Comparison of ENCODE assay signal across 8 mouse cellular contexts in the genomic region with DNA sequence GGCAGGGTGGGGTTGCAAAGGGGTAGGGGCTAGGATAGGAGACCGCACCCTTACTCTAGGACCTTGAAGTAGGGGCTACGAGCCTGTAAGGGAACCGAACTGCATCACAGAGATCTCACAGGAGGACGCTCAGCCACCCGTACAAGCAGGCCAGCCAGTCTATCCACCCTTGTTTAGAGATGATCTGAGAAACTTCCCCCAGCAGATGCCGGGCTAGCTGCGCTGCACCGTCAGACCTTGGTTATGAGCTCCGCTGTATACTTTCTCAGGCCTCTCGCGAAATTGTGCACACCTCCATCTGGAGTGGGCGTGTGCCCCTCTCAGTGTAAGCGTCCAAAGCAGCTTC. TPM values are rescaled to one million over a fixed set of nuclear protein-coding genes. Genes with fewer than 3 reads are reported as not detected.
A peak's percentile ranks its signal among the peaks of the same experiment; 100 is the strongest.
DNase-seq lines count a peak whose midpoint lies in the region; ATAC-seq and TF ChIP-seq lines count a peak whose summit lies in the region.

No protein-coding gene starts in this region.

- H3K9ac ChIP-seq in kidney, embryonic 15.5 days = no peak overlapping the region
- H3K9ac ChIP-seq in hindbrain, embryonic 11.5 days (ENCODE audit: low read depth, low read length) = peak overlapping the region; percentile 80
- peak overlapping the region; percentile 72 for H3K9ac ChIP-seq in midbrain, embryonic 14.5 days (replicated peaks; ENCODE audit: low read length)

- no peaks in the 10 kb centered on the region for H3K36me3 ChIP-seq in kidney, embryonic 15.5 days
- no peaks in the 10 kb centered on the region for H3K36me3 ChIP-seq in hindbrain, embryonic 11.5 days (ENCODE audit: control insufficient read depth, insufficient read depth, low read length)
- no peaks in the 10 kb centered on the region for H3K36me3 ChIP-seq in midbrain, embryonic 14.5 days (ENCODE audit: control insufficient read depth, insufficient read depth, low read length)

- no peaks in the 10 kb centered on the region for H3K9me3 ChIP-seq in kidney, embryonic 15.5 days (replicated peaks)
- H3K9me3 ChIP-seq in hindbrain, embryonic 11.5 days (ENCODE audit: control insufficient read depth, low read length) = no peaks in the 10 kb centered on the region
- no peaks in the 10 kb centered on the region for H3K9me3 ChIP-seq in midbrain, embryonic 14.5 days (ENCODE audit: control insufficient read depth, low read length)

- no peak overlapping the region for H3K27ac ChIP-seq in kidney, embryonic 15.5 days
- H3K27ac ChIP-seq in cortical plate, adult 2 months (ENCODE audit: insufficient read depth, low read length) = no peak overlapping the region
- H3K27ac ChIP-seq in hindbrain, embryonic 11.5 days (ENCODE audit: low read depth, low read length) = peak overlapping the region; percentile 77
- peak overlapping the region; percentile 79 for H3K27ac ChIP-seq in midbrain, embryonic 14.5 days (replicated peaks; ENCODE audit: low read depth, low read length)

- no peak for TF ChIP-seq POLR2A in cortical plate, adult 2 months (IDR thresholded peaks at IDR 0.05; ENCODE audit: extremely low read depth, insufficient read depth, low read length)

- no peak for TF ChIP-seq CTCF in cortical plate, adult 2 months (IDR thresholded peaks at IDR 0.05; ENCODE audit: extremely low read depth, insufficient read depth, low read length)

- peaks cover 70% of the 10 kb centered on the region for H3K27me3 ChIP-seq in kidney, embryonic 15.5 days
- no peaks in the 10 kb centered on the region; the same call in 1 of the 2 replicates for H3K27me3 ChIP-seq in hindbrain, embryonic 11.5 days (ENCODE audit: control insufficient read depth, insufficient read depth, low read length)
- H3K27me3 ChIP-seq in midbrain, embryonic 14.5 days (ENCODE audit: control insufficient read depth, insufficient read depth, low read length) = peaks cover 12% of the 10 kb centered on the region

- 15% methylated on average over 13 of the region's 13 CpGs for WGBS in kidney, embryonic 15.5 days
- WGBS in hindbrain, embryonic 11.5 days = 10% methylated on average over 13 of the region's 13 CpGs
- WGBS in midbrain, embryonic 14.5 days = 3% methylated on average over 13 of the region's 13 CpGs

- H3K4me1 ChIP-seq in kidney, embryonic 15.5 days = peaks cover 19% of the 10 kb centered on the region
- peaks cover 5% of the 10 kb centered on the region for H3K4me1 ChIP-seq in cortical plate, adult 2 months (ENCODE audit: control insufficient read depth, insufficient read depth, low read length)
- H3K4me1 ChIP-seq in hindbrain, embryonic 11.5 days (replicated peaks; ENCODE audit: control insufficient read depth, insufficient read depth, low read length) = peaks cover 26% of the 10 kb centered on the region
- H3K4me1 ChIP-seq in midbrain, embryonic 14.5 days (ENCODE audit: control insufficient read depth, insufficient read depth, low read length) = peaks cover 45% of the 10 kb centered on the region

- H3K4me2 ChIP-seq in kidney, embryonic 15.5 days = peak overlapping the region; percentile 57
- H3K4me2 ChIP-seq in hindbrain, embryonic 11.5 days (replicated peaks; ENCODE audit: low read depth, low read length) = peak overlapping the region; percentile 77
- H3K4me2 ChIP-seq in midbrain, embryonic 14.5 days (ENCODE audit: low read length) = peak overlapping the region; percentile 90

- DNase-seq in kidney, postnatal 25 days = no peak
- DNase-seq in hindbrain, embryonic 11.5 days (ENCODE audit: low spot score) = peak; percentile 58
- DNase-seq in midbrain, embryonic 14.5 days = peak; percentile 68
- no peak for DNase-seq in T-cell, adult 2 months (ENCODE audit: low spot score)
- DNase-seq in kidney, adult 18-20 months = no peak
- DNase-seq in kidney, postnatal 14 days = no peak

- H3K4me3 ChIP-seq in kidney, embryonic 15.5 days (replicated peaks) = peak overlapping the region; percentile 36
- H3K4me3 ChIP-seq in cortical plate, adult 2 months (ENCODE audit: insufficient read depth, low read length) = peak overlapping the region; percentile 70
- H3K4me3 ChIP-seq in hindbrain, embryonic 11.5 days (ENCODE audit: low read depth, low read length) = peak overlapping the region; percentile 73
- H3K4me3 ChIP-seq in midbrain, embryonic 14.5 days (replicated peaks; ENCODE audit: low read depth, low read length) = peak overlapping the region; percentile 69

- ATAC-seq in kidney, embryonic 15.5 days (replicated peaks; ENCODE audit: low FRiP score) = peak; percentile 6; the same call in 1 of the 2 replicates
- peak; percentile 46 for ATAC-seq in hindbrain, embryonic 11.5 days (ENCODE audit: low FRiP score)
- ATAC-seq in midbrain, embryonic 14.5 days (ENCODE audit: low FRiP score, low TSS enrichment) = peak; percentile 42

RNA-seq across cellular contexts. Expression of a gene that starts 50.8 kb away (rescaled TPM):
- 27.0 and 28.8 TPM in 2 replicates for polyA plus RNA-seq in kidney, embryonic 15.5 days (2015; fragmentation: Nextera tagmentation; extraction: Ambion mirVana)
- polyA plus RNA-seq in cortical plate, adult 2 months (2012; rRNA removed) = 37.0 and 38.5 TPM in 2 replicates
- polyA plus RNA-seq in hindbrain, embryonic 11.5 days (2014; fragmentation: Nextera tagmentation; extraction: Ambion mirVana) = 22.6 and 36.1 TPM in 2 replicates
- 22.5 and 23.3 TPM in 2 replicates for polyA plus RNA-seq in midbrain, embryonic 14.5 days (2014; fragmentation: Nextera tagmentation; extraction: Ambion mirVana)

Comparison
In these comparisons a context has a peak if more than half of its experiments do, and no peak if none do; other contexts are left out.
1. H3K27ac ChIP-seq: peak in hindbrain, embryonic 11.5 days (single experiment) and midbrain, embryonic 14.5 days (single experiment); none in kidney, embryonic 15.5 days (single experiment) and cortical plate, adult 2 months (single experiment).
2. DNase-seq: peak in hindbrain, embryonic 11.5 days (single experiment) and midbrain, embryonic 14.5 days (single experiment); none in kidney, postnatal 25 days (0 of 2), T-cell, adult 2 months (single experiment), kidney, adult 18-20 months (single experiment) and kidney, postnatal 14 days (single experiment).
3. Peak in every context shown above with its lines, with median percentiles within 50 percentile points of each other: ATAC-seq, H3K4me2 ChIP-seq and H3K4me3 ChIP-seq.